Mouse (Mus musculus) cerebellum, adult 8-10 months (tissue): ENCODE data around the gene Tmem191c.

Source experiments
- DNase-seq: peaks from one replicate; pipeline ENCODE4 v3.0.0; 2022

Gene Tmem191c

DNA sequence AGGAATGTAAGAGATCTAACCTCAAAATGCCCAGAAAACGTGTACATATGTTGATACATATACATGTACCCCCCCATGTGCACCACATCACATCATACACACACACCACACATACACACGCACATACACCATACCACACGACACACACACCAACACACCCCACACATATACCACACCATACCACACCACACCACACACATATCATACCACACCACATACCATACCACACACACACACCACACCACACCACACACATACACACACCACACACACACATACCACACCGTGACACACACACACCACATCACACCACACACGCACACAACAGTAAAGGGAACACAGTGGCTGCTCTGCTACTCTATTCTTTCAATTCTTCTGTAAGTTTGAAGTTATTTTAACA, 56.0 kb downstream of the Tmem191c start:
- no peak for DNase-seq
